Mouse (Mus musculus): Measurements from ENCODE around the gene Spred2.

DNA sequence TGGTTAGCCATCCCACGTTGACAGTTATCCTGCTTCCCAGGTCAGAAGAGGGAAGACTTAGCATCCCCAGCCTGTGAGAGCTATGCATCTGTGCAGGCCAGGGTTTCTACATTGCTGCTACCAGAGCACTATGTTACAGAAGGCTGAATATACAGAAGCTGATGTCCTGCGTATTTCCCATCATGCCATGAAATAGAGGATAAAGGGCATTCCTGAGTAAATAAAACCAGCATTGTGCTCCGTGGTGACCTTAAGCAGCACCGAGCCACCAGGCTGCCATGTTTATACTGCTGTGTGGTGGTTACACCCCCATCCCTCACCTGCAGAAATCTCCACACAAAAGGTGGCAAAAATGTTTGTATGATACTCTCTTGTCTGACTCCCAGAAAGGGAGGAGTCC, 78.7 kb downstream of the Spred2 start:
- TF ChIP-seq GATA1 (IDR thresholded peaks at IDR 0.05; ENCODE audit: low read length) = no peak
- no peak for TF ChIP-seq TAL1 (IDR thresholded peaks at IDR 0.05; ENCODE audit: low read length)
